In the genomic region with DNA sequence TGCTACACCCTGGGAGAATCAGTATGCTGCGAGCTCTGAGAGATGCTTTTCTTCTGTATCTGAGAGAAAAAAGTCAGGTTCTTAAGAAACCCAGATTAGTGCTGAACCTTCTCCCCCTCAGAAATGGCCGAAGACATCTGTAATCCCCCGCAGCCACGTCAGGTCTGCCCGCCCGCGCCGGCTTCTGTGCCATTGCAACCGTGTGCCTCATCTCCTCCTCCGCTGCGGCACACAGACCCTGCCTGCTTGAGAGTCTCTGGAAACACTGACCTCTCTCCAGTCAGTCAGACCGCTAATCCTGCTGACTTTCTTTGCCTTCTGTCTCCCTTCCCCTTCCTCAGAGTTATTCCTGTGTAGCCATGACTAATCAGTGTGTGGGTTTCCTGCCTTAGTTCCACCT, we compare ENCODE assay signal across 12 mouse cellular contexts. TPM values are rescaled to one million over a fixed set of nuclear protein-coding genes. Genes with fewer than 3 reads are reported as not detected.
A peak's percentile ranks its signal among the peaks of the same experiment; 100 is the strongest.
DNase-seq lines count a peak whose midpoint lies in the region; ATAC-seq and TF ChIP-seq lines count a peak whose summit lies in the region.
"Had no signal": no experiment of that assay in that cellular context is flagged by ENCODE, and none has a peak within 500 bp of the region (broad histone marks: within the 10 kb centered on the region; RNA-seq: fewer than 3 reads in every experiment).

No protein-coding gene starts in this region.

- peak overlapping the region; percentile 26; the same call in 1 of the 2 replicates for H3K9ac ChIP-seq in midbrain, embryonic 11.5 days (ENCODE audit: low read length)

- 0 out of 2 replicates have a peak overlapping the region, but pooled peaks have one; percentile 12 for H3K27ac ChIP-seq in kidney, adult 2 months (ENCODE audit: insufficient read depth, low read depth, low read length)
- H3K27ac ChIP-seq in midbrain, embryonic 11.5 days (ENCODE audit: low read depth, low read length) = 0 out of 2 replicates have a peak overlapping the region, but pooled peaks have one; percentile 49
- H3K27ac ChIP-seq: macrophage had no signal

- peak; percentile 80 for ATAC-seq in midbrain, embryonic 11.5 days (ENCODE audit: low FRiP score)

- DNase-seq in embryo, embryonic 10 days (ENCODE audit: low spot score) = peak; percentile 54
- DNase-seq in embryo, embryonic 9.5 days (ENCODE audit: extremely low spot score) = no peak
- no peak for DNase-seq in kidney, adult 2 months
- DNase-seq in kidney, adult 11 months = no peak
- peak; percentile 55 for DNase-seq in embryo, embryonic 10.5 days (ENCODE audit: low spot score)
- peak; percentile 92 for DNase-seq in midbrain, embryonic 11.5 days (ENCODE audit: low spot score, missing footprints)
- DNase-seq in thymus, postnatal 0 days (ENCODE audit: low spot score) = no peak
- no peak for DNase-seq in left cerebral cortex, adult 8-10 months (ENCODE audit: low spot score in 2 of 2)
- DNase-seq: adrenal gland, postnatal 10 days; cerebellum, adult 9-11 months; kidney, adult 18-20 months had no signal

- H3K36me3 ChIP-seq in kidney, adult 2 months (ENCODE audit: control insufficient read depth, insufficient read depth, low read length) = no peaks in the 10 kb centered on the region
- H3K36me3 ChIP-seq in midbrain, embryonic 11.5 days (ENCODE audit: control insufficient read depth, insufficient read depth, low read length) = no peaks in the 10 kb centered on the region

- no peak for TF ChIP-seq CTCF in kidney, adult 2 months (conservative IDR thresholded peaks at IDR 0.05; ENCODE audit: insufficient read depth, insufficient read length, low read depth, low read length)

- no peaks in the 10 kb centered on the region for H3K4me1 ChIP-seq in kidney, adult 2 months (ENCODE audit: control insufficient read depth, insufficient read depth, low read length)
- peaks cover 27% of the 10 kb centered on the region for H3K4me1 ChIP-seq in midbrain, embryonic 11.5 days (ENCODE audit: control insufficient read depth, insufficient read depth, low read length)

- H3K4me3 ChIP-seq in kidney, adult 2 months (ENCODE audit: insufficient read depth, low read depth, low read length) = no peak overlapping the region
- no peak overlapping the region for H3K4me3 ChIP-seq in midbrain, embryonic 11.5 days (ENCODE audit: low read depth, low read length)

- peak overlapping the region; percentile 14; the same call in 1 of the 2 replicates for H3K4me2 ChIP-seq in midbrain, embryonic 11.5 days

- H3K9me3 ChIP-seq in midbrain, embryonic 11.5 days (ENCODE audit: control insufficient read depth, low read length) = no peaks in the 10 kb centered on the region

- H3K27me3 ChIP-seq in kidney, adult 2 months (replicated peaks; ENCODE audit: control insufficient read depth, insufficient read depth, low read length) = no peaks in the 10 kb centered on the region
- H3K27me3 ChIP-seq in midbrain, embryonic 11.5 days (ENCODE audit: control insufficient read depth, insufficient read depth, low read length) = no peaks in the 10 kb centered on the region

- 75% methylated on average over 12 of the region's 12 CpGs for WGBS in kidney, adult 2 months
- WGBS in midbrain, embryonic 11.5 days = 18% methylated on average over 12 of the region's 12 CpGs

- no peak for TF ChIP-seq POLR2A in kidney, adult 2 months (IDR thresholded peaks at IDR 0.05; ENCODE audit: low read depth, low read length)

RNA-seq across cellular contexts. Expression of gene Mrps27, which starts 50.9 kb away (rescaled TPM):
- polyA plus RNA-seq in kidney, adult 2 months (2012; rRNA removed) = 24.2 and 26.7 TPM in 2 replicates
- polyA plus RNA-seq in midbrain, embryonic 11.5 days (2014; fragmentation: Nextera tagmentation; extraction: Ambion mirVana) = 60.1 and 64.1 TPM in 2 replicates
- polyA plus RNA-seq in thymus, postnatal 0 days (2015; fragmentation: Nextera tagmentation; extraction: Ambion mirVana) = 38.0 and 38.5 TPM in 2 replicates
- total RNA-seq in left cerebral cortex, adult 8-10 months (2022) = 10 to 100 TPM; 24.1 to 27.3 (median 26.1) TPM

RNA-seq across cellular contexts. Expression of gene Ptcd2, which starts 51.0 kb away (rescaled TPM):
- polyA plus RNA-seq in kidney, adult 2 months (2012; rRNA removed) = 27.3 and 29.4 TPM in 2 replicates
- polyA plus RNA-seq in midbrain, embryonic 11.5 days (2014; fragmentation: Nextera tagmentation; extraction: Ambion mirVana) = 54.1 and 55.9 TPM in 2 replicates
- 56.6 and 62.3 TPM in 2 replicates for polyA plus RNA-seq in thymus, postnatal 0 days (2015; fragmentation: Nextera tagmentation; extraction: Ambion mirVana)
- 10 to 100 TPM; 29.8 to 33.5 (median 30.8) TPM for total RNA-seq in left cerebral cortex, adult 8-10 months (2022)

Comparison
In these comparisons a context has a peak if more than half of its experiments do, and no peak if none do; other contexts are left out.
1. DNase-seq: peak in embryo, embryonic 10 days (single experiment), embryo, embryonic 10.5 days (single experiment) and midbrain, embryonic 11.5 days (single experiment); none in embryo, embryonic 9.5 days (single experiment), kidney, adult 2 months (single experiment), kidney, adult 11 months (single experiment), thymus, postnatal 0 days (single experiment) and left cerebral cortex, adult 8-10 months (0 of 2).